Mouse (Mus musculus) small intestine, adult 2 months (tissue): ENCODE results near the gene Cpt1a.

Experiments
- CTCF ChIP-seq: fragments of 200-500 bp; IDR thresholded peaks from 2 replicates; pipeline ENCODE4 v1.5.1; 2012; ENCODE audit warnings: low read depth, mild to moderate bottlenecking, control low read depth, inconsistent platforms, low read length, moderate library complexity, mixed read lengths; ENCODE audit not compliant: insufficient replicate concordance, insufficient read length; ENCODE audit errors: extremely low read depth
- POLR2A ChIP-seq: fragments of 200-500 bp; IDR thresholded peaks from 2 replicates; pipeline ENCODE4 v1.6.1; 2012; ENCODE audit warnings: low read depth, mild to moderate bottlenecking, control low read depth, inconsistent platforms, low read length, moderate library complexity

GRCm38 (mm10) chr19:3359841-3360588 lies 37.9 kb downstream of the Cpt1a start:
- no peak for TF ChIP-seq POLR2A
- TF ChIP-seq CTCF, result no peak
